Mouse (Mus musculus) ES-CJ7 (cell line): Measurements from ENCODE around the gene Fkbp5.
A peak's percentile ranks its signal among the peaks of the same experiment; 100 is the strongest.

Experiments used
- DNase-seq: peaks from one replicate; pipeline ENCODE4 v3.0.0; 2011; ENCODE audit warnings: low read depth, low spot score

Fkbp5 gene

GRCm38 (mm10) chr17:28460388-28460787 is 56.9 kb downstream of the Fkbp5 start:
- no peak for DNase-seq

DNA sequence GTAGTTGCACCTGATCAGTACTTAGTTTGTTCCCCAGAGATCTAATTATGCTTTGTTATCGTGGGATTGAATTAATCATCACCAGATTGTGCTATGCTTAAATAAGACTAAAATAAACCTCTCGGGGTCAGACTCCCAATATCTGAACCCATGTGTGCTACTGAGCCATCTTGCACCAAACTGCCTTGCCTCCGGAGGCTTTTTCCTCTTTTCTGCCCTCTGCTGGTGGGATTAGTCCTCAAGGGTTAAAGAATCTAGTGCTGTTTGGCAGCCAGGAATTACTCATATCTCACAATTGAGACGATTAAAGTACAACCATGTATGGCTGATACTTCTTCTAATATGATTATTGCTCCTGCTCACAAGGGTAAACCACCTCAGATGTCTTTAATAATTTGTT is 62.2 kb downstream of the Fkbp5 start:
- peak; percentile 57 for DNase-seq

DNA sequence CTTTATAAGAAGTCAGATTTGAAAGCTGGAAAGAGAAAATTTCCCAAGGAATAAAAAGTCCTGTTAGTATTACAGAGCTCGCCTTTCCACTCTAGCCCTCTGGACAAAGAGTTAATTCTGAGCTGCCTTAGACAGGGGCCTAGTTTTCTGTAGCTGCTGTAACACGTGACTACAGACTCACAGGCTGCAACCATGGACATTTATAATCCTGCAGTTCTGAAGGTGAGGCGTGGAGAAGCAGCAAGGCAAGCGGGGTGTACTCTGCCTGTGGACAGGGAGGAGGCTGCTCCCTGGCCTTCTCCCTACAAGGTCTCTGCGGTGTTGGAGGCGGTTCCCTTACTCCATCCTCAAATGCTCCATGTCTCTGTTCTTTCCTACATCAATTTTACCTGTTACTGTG is 64.4 kb downstream of the Fkbp5 start:
- DNase-seq, result no peak

DNA sequence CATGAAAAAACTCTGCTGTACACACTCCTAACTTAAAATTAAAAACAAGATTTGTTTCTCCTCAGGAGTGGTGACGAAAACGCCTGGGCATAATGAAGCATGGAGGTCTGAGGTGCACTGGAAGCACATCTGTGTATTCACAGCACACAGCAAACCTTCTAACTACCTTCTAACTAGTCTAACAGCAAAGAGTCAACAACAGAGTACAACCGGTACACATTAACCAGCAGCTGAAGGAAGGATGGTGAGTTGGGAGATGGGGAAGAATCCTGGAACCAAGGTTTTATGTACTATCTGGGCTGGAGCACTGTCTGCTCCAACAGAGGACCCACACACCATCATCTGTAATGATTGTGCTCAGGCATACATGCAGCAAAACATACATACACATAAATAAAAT is 65.4 kb downstream of the Fkbp5 start:
- no peak for DNase-seq

DNA sequence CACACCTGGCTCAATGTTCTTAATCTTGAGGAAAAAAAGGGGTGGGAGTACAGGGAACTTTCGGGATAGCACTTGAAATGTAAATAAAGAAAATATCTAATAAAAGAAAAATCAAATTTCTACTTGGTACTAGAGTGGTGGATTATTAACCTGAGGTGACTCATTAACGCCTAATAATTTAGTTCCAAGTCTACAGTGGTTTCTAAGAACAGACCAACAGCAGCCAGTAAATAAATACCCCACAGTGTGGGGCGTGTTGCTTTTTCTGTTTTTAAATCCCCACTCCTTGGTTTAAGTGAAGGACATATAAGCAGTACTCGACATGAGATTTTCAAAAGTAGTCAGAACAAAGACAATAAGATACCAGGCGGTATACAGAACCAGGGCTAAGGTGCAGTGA is 65.8 kb downstream of the Fkbp5 start:
- no peak for DNase-seq

GRCm38 (mm10) chr17:28448225-28448624 is 69.1 kb downstream of the Fkbp5 start:
- DNase-seq, result no peak

GRCm38 (mm10) chr17:28447789-28448188 is 69.5 kb downstream of the Fkbp5 start:
- DNase-seq, result no peak

DNA sequence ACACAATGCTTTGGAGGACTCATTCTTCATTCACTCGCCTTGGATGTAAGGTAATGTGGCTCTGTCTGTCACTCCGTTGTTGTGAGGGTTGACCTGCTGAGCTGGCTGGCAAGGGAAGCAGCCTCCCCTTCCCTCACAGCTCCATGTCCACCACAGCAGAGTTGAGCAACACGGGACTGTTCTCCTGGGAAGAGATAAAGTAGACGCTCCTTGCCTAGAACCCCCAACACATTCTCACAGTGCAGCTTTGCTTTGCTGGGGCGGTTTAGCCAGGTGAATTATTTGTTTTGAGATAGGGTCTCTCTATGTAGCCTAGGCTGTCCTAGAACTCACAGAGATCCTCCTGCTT is 70.5 kb downstream of the Fkbp5 start:
- no peak for DNase-seq

DNA sequence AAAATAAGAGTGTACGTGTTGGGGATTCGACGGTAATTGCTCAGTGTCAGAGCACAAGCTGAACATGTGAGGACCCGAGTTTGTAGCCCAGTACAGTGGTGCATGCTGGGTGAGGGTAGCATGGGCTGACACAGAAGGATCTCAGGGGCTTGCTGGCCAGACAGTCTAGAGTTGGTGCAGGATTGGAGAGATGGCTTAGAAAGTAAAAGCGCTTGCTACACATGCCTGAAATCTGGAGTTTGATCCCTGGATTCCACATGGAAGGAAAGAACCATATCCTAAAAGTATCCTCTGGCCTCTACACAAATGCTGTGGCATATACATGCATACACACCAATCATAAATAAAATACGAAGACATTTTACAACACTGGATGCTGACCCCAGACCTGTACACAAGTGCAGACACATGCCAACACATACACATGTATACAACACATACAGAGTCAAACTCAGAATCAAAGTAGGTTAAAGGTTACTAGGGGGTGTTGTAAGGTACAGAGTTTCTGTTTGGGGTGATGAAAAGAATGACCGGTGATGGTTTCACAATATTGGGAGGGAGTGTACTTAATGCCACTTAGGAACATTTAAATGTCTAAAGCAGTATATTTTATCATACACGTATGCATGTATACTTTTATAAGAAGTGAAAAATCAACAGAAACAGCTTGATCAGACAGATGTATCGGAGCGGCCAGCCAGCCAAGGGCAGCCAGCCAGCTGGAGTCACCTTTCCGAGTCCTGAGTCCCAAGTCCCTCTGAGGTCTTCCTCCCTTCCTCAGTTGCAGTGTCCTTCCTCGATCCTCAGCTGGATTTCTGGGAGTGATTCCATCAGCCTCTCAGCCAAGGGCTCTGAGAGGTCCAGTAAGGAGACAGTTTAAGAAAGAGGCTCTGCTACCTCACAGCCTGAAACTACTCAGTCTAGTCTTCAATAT is 71.2 kb downstream of the Fkbp5 start:
- no peak for DNase-seq

GRCm38 (mm10) chr17:28442661-28443060 is 74.7 kb downstream of the Fkbp5 start:
- no peak for DNase-seq

DNA sequence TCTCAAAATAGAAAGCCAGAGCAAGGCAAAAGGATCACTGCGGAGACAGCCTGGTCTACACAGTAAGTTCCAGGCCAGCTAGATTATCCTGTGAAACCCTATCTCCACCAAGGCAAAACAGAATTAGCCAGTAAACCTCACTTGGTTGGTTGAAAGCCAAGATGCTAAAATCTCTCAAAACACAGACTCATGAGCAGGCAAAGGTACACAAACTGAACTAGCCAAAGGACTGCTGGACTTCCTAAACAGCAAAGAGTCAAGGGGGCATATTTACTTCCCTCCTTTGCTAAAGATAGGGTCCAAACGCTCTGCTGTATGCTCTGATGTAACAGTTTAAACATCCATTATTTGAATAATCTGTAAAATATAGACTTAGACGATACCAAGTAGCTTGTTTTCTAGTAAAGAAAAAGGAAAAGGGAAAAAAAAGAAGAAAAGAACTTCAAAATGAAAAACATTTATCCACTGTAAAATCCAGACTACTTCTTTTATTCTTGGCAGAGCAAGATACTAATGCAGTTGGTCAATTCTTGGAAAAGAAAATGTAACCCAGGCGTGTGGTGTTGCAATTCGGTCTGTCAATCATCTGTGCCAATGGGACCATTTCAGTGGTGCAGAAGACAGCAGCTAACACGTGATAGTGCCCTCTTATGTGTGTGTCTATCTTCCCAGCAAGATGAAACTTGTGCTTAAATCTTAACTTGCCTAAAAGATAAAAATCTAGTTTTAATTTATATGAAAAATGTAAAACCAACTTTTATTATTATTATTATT is 78.8 kb downstream of the Fkbp5 start:
- no peak for DNase-seq

DNA sequence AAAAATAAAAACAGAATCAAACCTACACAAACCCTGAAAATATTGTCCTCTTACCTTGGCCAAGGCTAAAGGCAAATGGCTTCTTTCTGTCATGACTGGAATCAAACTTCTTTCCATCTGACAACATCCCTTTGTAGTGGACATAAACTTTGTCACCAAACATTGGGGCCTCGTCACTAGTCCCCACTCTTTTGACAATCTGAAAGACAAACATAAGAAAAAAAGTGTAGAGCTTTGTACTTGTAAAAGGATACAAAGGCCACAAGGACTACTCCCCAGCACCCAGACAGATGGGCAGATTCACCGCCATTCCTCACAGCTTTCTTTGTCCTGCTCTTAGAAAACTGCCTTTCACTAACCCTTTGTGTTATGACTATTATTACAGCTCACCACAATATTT is 79.4 kb downstream of the Fkbp5 start:
- no peak for DNase-seq

GRCm38 (mm10) chr17:28434921-28435485 is 82.3 kb downstream of the Fkbp5 start:
- DNase-seq, result no peak

DNA sequence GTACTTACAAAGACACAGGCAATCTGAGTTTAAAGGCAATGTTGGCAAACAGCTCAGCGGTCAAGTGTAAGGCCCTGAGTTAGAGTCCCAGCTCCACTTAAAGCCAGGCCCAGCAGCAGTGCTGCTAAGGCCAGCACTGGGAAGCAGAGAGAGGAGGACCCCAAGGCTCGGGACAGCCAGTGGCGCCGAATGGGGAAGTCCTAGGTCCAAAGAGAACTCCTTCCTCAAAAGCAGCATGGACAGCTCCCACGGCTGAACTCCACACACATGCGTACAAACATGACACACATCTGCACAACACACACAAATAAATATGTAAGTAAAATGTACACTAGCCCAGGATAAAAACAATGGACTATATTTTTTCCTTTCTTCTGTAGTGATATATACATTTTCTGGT is 84.3 kb downstream of the Fkbp5 start:
- no peak for DNase-seq

DNA sequence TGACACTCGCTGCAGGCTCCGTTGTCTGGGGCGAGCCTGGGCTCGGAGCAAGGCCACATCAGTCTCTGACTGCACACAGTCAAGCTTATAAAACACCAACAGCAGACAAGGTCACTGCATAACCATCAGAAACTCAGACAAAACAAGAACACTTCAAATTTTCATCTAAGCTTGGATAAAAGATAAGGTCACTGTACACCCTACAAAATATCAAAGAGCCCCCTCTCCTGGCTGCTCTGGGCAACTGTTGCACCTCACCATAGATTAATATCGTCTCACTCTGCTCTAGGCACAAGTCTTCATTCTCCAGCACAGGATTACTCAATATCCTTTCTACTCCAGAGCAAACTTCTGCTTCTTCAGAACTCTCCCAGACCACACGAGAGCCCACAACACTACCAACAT is 85.4 kb downstream of the Fkbp5 start:
- DNase-seq, result no peak

DNA sequence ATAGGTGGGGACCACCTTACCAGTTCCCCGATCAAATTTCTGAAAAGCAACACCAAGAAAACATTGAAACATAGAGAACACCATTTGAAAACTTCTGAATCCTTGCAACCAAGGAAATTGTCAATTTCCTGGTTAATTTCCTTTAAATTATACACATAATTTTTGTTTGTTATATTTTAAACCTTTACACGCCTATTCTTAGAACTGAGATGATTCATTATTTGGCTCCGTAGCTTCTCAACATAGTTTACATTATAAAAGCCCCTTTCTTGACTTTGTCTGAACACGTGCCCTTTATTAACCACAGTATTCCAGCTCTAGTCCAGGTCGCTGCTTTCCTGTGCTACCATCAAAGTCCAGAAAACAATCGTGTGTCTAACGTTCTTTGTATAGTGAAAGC is 86.3 kb downstream of the Fkbp5 start:
- no peak for DNase-seq

GRCm38 (mm10) chr17:28428474-28429258 is 88.7 kb downstream of the Fkbp5 start:
- DNase-seq, result no peak

- no peak for DNase-seq
These were observed 89.7 kb downstream of the Fkbp5 start for GRCm38 (mm10) chr17:28427666-28428065.

GRCm38 (mm10) chr17:28424373-28424772 is 93.0 kb downstream of the Fkbp5 start:
- DNase-seq, result no peak

- DNase-seq, result no peak
These were observed 96.3 kb downstream of the Fkbp5 start for GRCm38 (mm10) chr17:28421071-28421470.

GRCm38 (mm10) chr17:28420229-28421051 is 96.9 kb downstream of the Fkbp5 start:
- no peak for DNase-seq
